Mouse (Mus musculus) ES-E14 (cell line): Measurements from ENCODE around the gene Gm9040. TPM values are rescaled to one million over a fixed set of nuclear protein-coding genes. Genes with fewer than 3 reads are reported as not detected.

Experiments
- total RNA-seq: library from RNA; depleted of rRNA; stranded (reverse); fragments of 300-350 nt; gene quantifications from 2 replicates; pipeline ENCODE4 v1.2.3, GENCODE M21; 2012; rRNA removed

The Gm9040 gene
- total RNA-seq, 1 experiment: 0.54 TPM

Other genes starting within 250 kb of the Gm9040 start
- gene Mdm1, start 185.2 kb downstream of the Gm9040 start, total RNA-seq: 15.5 and 16.2 TPM in 2 replicates
- gene Il22, start 122.0 kb downstream of the Gm9040 start, total RNA-seq: not detected in 2 replicates
- 0.09 TPM in 1 of 2 replicates, not detected in the other for gene Gm32717, start 86.2 kb downstream of the Gm9040 start, total RNA-seq
- gene Gm32802, start 68.3 kb downstream of the Gm9040 start, total RNA-seq: 0.09 TPM in 1 of 2 replicates, not detected in the other
- gene Iltifb, start 31.9 kb downstream of the Gm9040 start, total RNA-seq: not detected in 2 replicates
- gene Gm9044, start 5.4 kb upstream of the Gm9040 start, total RNA-seq: 0.54 and 0.90 TPM in 2 replicates
- 0.71 and 1.1 TPM in 2 replicates for gene Gm9045, start 10.9 kb upstream of the Gm9040 start, total RNA-seq
- gene Gm9046, start 16.3 kb upstream of the Gm9040 start, total RNA-seq: not detected in 2 replicates
- 1.0 and 1.6 TPM in 2 replicates for gene Gm9048, start 21.7 kb upstream of the Gm9040 start, total RNA-seq
- gene Gm9049, start 27.1 kb upstream of the Gm9040 start, total RNA-seq: 0.71 and 1.1 TPM in 2 replicates
- gene Ifng, start 114.1 kb upstream of the Gm9040 start, total RNA-seq: not detected in 2 replicates